Mouse (Mus musculus): ENCODE results near the gene Gm13539. TPM values are rescaled to one million over a fixed set of nuclear protein-coding genes. Genes with fewer than 3 reads are reported as not detected.

The Gm13539 gene
- polyA plus RNA-seq, 1 experiment from 2014 or later: not detected

- Histone ChIP-seq H3K9ac (no peak overlapping the region), H3K36me3 (no peaks in the 10 kb centered on the region), H3K9me3 (replicated peaks) (no peaks in the 10 kb centered on the region), H3K27ac (no peak overlapping the region), H3K27me3 (replicated peaks) (peaks cover 15% of the 10 kb centered on the region), H3K4me3 (no peak overlapping the region), H3K4me1 (no peaks in the 10 kb centered on the region), H3K4me2 (no peak overlapping the region)
- ATAC-seq: no peak
- WGBS (ENCODE audit: insufficient replicate concordance): 67% methylated on average over 3 of the region's 3 CpGs
Measured at GRCm38 (mm10) chr2:25830786-25831185, 48.7 kb downstream of the Gm13539 start.

- Histone ChIP-seq H3K4me1 (no peaks in the 10 kb centered on the region), H3K27ac (no peak overlapping the region), H3K4me2 (no peak overlapping the region), H3K27me3 (replicated peaks) (peaks cover 16% of the 10 kb centered on the region), H3K9me3 (replicated peaks) (no peaks in the 10 kb centered on the region), H3K9ac (no peak overlapping the region), H3K36me3 (no peaks in the 10 kb centered on the region), H3K4me3 (no peak overlapping the region)
- 0 out of 2 replicates have a peak, but pooled peaks have one; percentile 37 for ATAC-seq
- WGBS (ENCODE audit: insufficient replicate concordance): 41% methylated on average over 5 of the region's 5 CpGs
Measured at GRCm38 (mm10) chr2:25836291-25836690, 54.2 kb downstream of the Gm13539 start.

Other genes with a start within 250 kb of the Gm13539 start
- 22.4 and 24.4 TPM in 2 replicates for gene Traf2, start 235.3 kb upstream of the Gm13539 start, polyA plus RNA-seq (2016; fragmentation: Nextera tagmentation; extraction: Ambion mirVana)
- gene Edf1, start 224.4 kb upstream of the Gm13539 start, polyA plus RNA-seq (2016; fragmentation: Nextera tagmentation; extraction: Ambion mirVana): 293 and 311 TPM in 2 replicates
- gene Mamdc4, start 207.4 kb upstream of the Gm13539 start, polyA plus RNA-seq (2016; fragmentation: Nextera tagmentation; extraction: Ambion mirVana): 0.38 and 0.45 TPM in 2 replicates
- 67.8 and 69.2 TPM in 2 replicates for gene Phpt1, start 207.0 kb upstream of the Gm13539 start, polyA plus RNA-seq (2016; fragmentation: Nextera tagmentation; extraction: Ambion mirVana)
- gene Ajm1, start 200.5 kb upstream of the Gm13539 start, polyA plus RNA-seq (2016; fragmentation: Nextera tagmentation; extraction: Ambion mirVana): not detected in 2 replicates
- gene Rabl6, start 173.7 kb upstream of the Gm13539 start, polyA plus RNA-seq (2016; fragmentation: Nextera tagmentation; extraction: Ambion mirVana): 41.8 and 42.9 TPM in 2 replicates
- 0.14 and 0.28 TPM in 2 replicates for gene Ccdc183, start 164.6 kb upstream of the Gm13539 start, polyA plus RNA-seq (2016; fragmentation: Nextera tagmentation; extraction: Ambion mirVana)
- gene Tmem141, start 160.3 kb upstream of the Gm13539 start, polyA plus RNA-seq (2016; fragmentation: Nextera tagmentation; extraction: Ambion mirVana): 7.1 and 8.0 TPM in 2 replicates
- 30.8 and 35.6 TPM in 2 replicates for gene Fcna, start 154.2 kb upstream of the Gm13539 start, polyA plus RNA-seq (2016; fragmentation: Nextera tagmentation; extraction: Ambion mirVana)
- not detected in 2 replicates for gene Lcn8, start 129.1 kb upstream of the Gm13539 start, polyA plus RNA-seq (2016; fragmentation: Nextera tagmentation; extraction: Ambion mirVana)
- not detected in 2 replicates for gene Lcn5, start 124.3 kb upstream of the Gm13539 start, polyA plus RNA-seq (2016; fragmentation: Nextera tagmentation; extraction: Ambion mirVana)
- gene Lcn6, start 105.5 kb upstream of the Gm13539 start, polyA plus RNA-seq (2016; fragmentation: Nextera tagmentation; extraction: Ambion mirVana): not detected in 2 replicates
- not detected in 2 replicates for gene Lcn10, start 99.5 kb upstream of the Gm13539 start, polyA plus RNA-seq (2016; fragmentation: Nextera tagmentation; extraction: Ambion mirVana)
- gene Obp2a, start 82.2 kb upstream of the Gm13539 start, polyA plus RNA-seq (2016; fragmentation: Nextera tagmentation; extraction: Ambion mirVana): not detected in 2 replicates
- gene Bmyc, start 75.5 kb upstream of the Gm13539 start, polyA plus RNA-seq (2016; fragmentation: Nextera tagmentation; extraction: Ambion mirVana): 21.7 and 21.8 TPM in 2 replicates
- not detected in 2 replicates for gene Obp2b, start 45.2 kb upstream of the Gm13539 start, polyA plus RNA-seq (2016; fragmentation: Nextera tagmentation; extraction: Ambion mirVana)
- gene Lcn3, start 16.7 kb upstream of the Gm13539 start, polyA plus RNA-seq (2016; fragmentation: Nextera tagmentation; extraction: Ambion mirVana): not detected in 2 replicates
- gene Lcn11, start 5.2 kb upstream of the Gm13539 start, polyA plus RNA-seq (2016; fragmentation: Nextera tagmentation; extraction: Ambion mirVana): not detected in 2 replicates
- not detected in 2 replicates for gene Glt6d1, start 33.6 kb downstream of the Gm13539 start, polyA plus RNA-seq (2016; fragmentation: Nextera tagmentation; extraction: Ambion mirVana)
- gene Lcn9, start 40.9 kb downstream of the Gm13539 start, polyA plus RNA-seq (2016; fragmentation: Nextera tagmentation; extraction: Ambion mirVana): not detected in 2 replicates
- gene Sohlh1, start 65.0 kb downstream of the Gm13539 start, polyA plus RNA-seq (2016; fragmentation: Nextera tagmentation; extraction: Ambion mirVana): not detected in 2 replicates
- 0.02 TPM in 1 of 2 replicates, not detected in the other for gene Kcnt1, start 81.5 kb downstream of the Gm13539 start, polyA plus RNA-seq (2016; fragmentation: Nextera tagmentation; extraction: Ambion mirVana)
- gene Camsap1, start 201.0 kb downstream of the Gm13539 start, polyA plus RNA-seq (2016; fragmentation: Nextera tagmentation; extraction: Ambion mirVana): 13.0 and 13.5 TPM in 2 replicates
- 487 and 506 TPM in 2 replicates for gene Ubac1, start 239.5 kb downstream of the Gm13539 start, polyA plus RNA-seq (2016; fragmentation: Nextera tagmentation; extraction: Ambion mirVana)